ENCODE assay signal across 29 mouse cellular contexts in genomic region chr17:88350986-88351385, GRCm38 (mm10).
DNase-seq lines count a peak whose midpoint lies in the region; ATAC-seq and TF ChIP-seq lines count a peak whose summit lies in the region.
"Had no signal": no experiment of that assay in that cellular context is flagged by ENCODE, and none has a peak within 500 bp of the region (broad histone marks: within the 10 kb centered on the region; RNA-seq: fewer than 3 reads in every experiment).

No protein-coding gene starts in this region.

- no peak overlapping the region for H3K27ac ChIP-seq in midbrain, embryonic 11.5 days (ENCODE audit: low read depth, low read length)
- H3K27ac ChIP-seq in midbrain, embryonic 14.5 days (replicated peaks; ENCODE audit: low read depth, low read length): no peak overlapping the region
- H3K27ac ChIP-seq in stomach, postnatal 0 days (replicated peaks): no peak overlapping the region
- H3K27ac ChIP-seq: embryonic facial prominence, embryonic 10.5 days; embryonic facial prominence, embryonic 13.5 days; forebrain, embryonic 12.5 days; gastrocnemius, adult 2 months; heart, embryonic 13.5 days; hindbrain, embryonic 10.5 days; hindbrain, embryonic 14.5 days had no signal

- no peak for TF ChIP-seq CTCF in stomach, postnatal 0 days (IDR thresholded peaks at IDR 0.05; ENCODE audit: low read depth)

- intact Hi-C loops in heart, postnatal 25 days (cut with DNase I): no loop called here
- intact Hi-C loops in left cerebral cortex, postnatal 10 days (cut with DNase I): no loop called here

- H3K4me1 ChIP-seq in midbrain, embryonic 11.5 days (ENCODE audit: control insufficient read depth, insufficient read depth, low read length): no peaks in the 10 kb centered on the region
- no peaks in the 10 kb centered on the region for H3K4me1 ChIP-seq in midbrain, embryonic 14.5 days (ENCODE audit: control insufficient read depth, insufficient read depth, low read length)
- no peaks in the 10 kb centered on the region for H3K4me1 ChIP-seq in stomach, postnatal 0 days (replicated peaks; ENCODE audit: control insufficient read depth, insufficient read depth)
- H3K4me1 ChIP-seq: embryonic facial prominence, embryonic 10.5 days; embryonic facial prominence, embryonic 13.5 days; forebrain, embryonic 12.5 days; heart, embryonic 13.5 days had no signal

- no peaks in the 10 kb centered on the region for H3K27me3 ChIP-seq in midbrain, embryonic 11.5 days (ENCODE audit: control insufficient read depth, insufficient read depth, low read length)
- H3K27me3 ChIP-seq in midbrain, embryonic 14.5 days (ENCODE audit: control insufficient read depth, insufficient read depth, low read length): no peaks in the 10 kb centered on the region
- no peaks in the 10 kb centered on the region for H3K27me3 ChIP-seq in stomach, postnatal 0 days (ENCODE audit: control insufficient read depth, insufficient read depth, low read length)
- H3K27me3 ChIP-seq: embryonic facial prominence, embryonic 13.5 days; forebrain, embryonic 12.5 days; heart, embryonic 13.5 days had no signal

- H3K4me3 ChIP-seq in midbrain, embryonic 11.5 days (ENCODE audit: low read depth, low read length): no peak overlapping the region
- H3K4me3 ChIP-seq in midbrain, embryonic 14.5 days (replicated peaks; ENCODE audit: low read depth, low read length): no peak overlapping the region
- no peak overlapping the region for H3K4me3 ChIP-seq in stomach, postnatal 0 days (ENCODE audit: low read depth, low read length)
- H3K4me3 ChIP-seq: embryonic facial prominence, embryonic 10.5 days; embryonic facial prominence, embryonic 13.5 days; erythroblast, embryonic 14.5 days; forebrain, embryonic 12.5 days; gastrocnemius, adult 2 months; heart, embryonic 13.5 days; hindbrain, embryonic 10.5 days had no signal

- H3K36me3 ChIP-seq in midbrain, embryonic 11.5 days (ENCODE audit: control insufficient read depth, insufficient read depth, low read length): no peaks in the 10 kb centered on the region
- H3K36me3 ChIP-seq in midbrain, embryonic 14.5 days (ENCODE audit: control insufficient read depth, insufficient read depth, low read length): no peaks in the 10 kb centered on the region
- H3K36me3 ChIP-seq in stomach, postnatal 0 days (ENCODE audit: control insufficient read depth, insufficient read depth, low read length): no peaks in the 10 kb centered on the region
- H3K36me3 ChIP-seq: embryonic facial prominence, embryonic 10.5 days; embryonic facial prominence, embryonic 13.5 days; forebrain, embryonic 12.5 days; heart, embryonic 13.5 days; hindbrain, embryonic 10.5 days had no signal

- no peaks in the 10 kb centered on the region for H3K9me3 ChIP-seq in midbrain, embryonic 11.5 days (ENCODE audit: control insufficient read depth, low read length)
- H3K9me3 ChIP-seq in midbrain, embryonic 14.5 days (ENCODE audit: control insufficient read depth, low read length): no peaks in the 10 kb centered on the region
- H3K9me3 ChIP-seq in stomach, postnatal 0 days (ENCODE audit: control insufficient read depth, low read length): no peaks in the 10 kb centered on the region
- H3K9me3 ChIP-seq: embryonic facial prominence, embryonic 10.5 days; embryonic facial prominence, embryonic 13.5 days had no signal

- ATAC-seq in midbrain, embryonic 11.5 days (ENCODE audit: low FRiP score): no peak
- no peak for ATAC-seq in midbrain, embryonic 14.5 days (ENCODE audit: low FRiP score, low TSS enrichment)
- no peak for ATAC-seq in stomach, postnatal 0 days (ENCODE audit: low FRiP score, low TSS enrichment)
- ATAC-seq: CD4-positive, CD25-positive, alpha-beta regulatory T cell, adult 4 months; forebrain, postnatal 0 days; hindbrain, postnatal 0 days; inflammation-experienced regulatory T-cells, adult 6 months; intestine, embryonic 16.5 days had no signal

- H3K4me2 ChIP-seq in midbrain, embryonic 11.5 days: no peak overlapping the region
- no peak overlapping the region for H3K4me2 ChIP-seq in midbrain, embryonic 14.5 days (ENCODE audit: low read length)
- no peak overlapping the region for H3K4me2 ChIP-seq in stomach, postnatal 0 days (replicated peaks; ENCODE audit: low read depth)
- H3K4me2 ChIP-seq: embryonic facial prominence, embryonic 13.5 days; forebrain, embryonic 12.5 days; heart, embryonic 13.5 days; hindbrain, embryonic 14.5 days had no signal

- H3K9ac ChIP-seq in midbrain, embryonic 11.5 days (ENCODE audit: low read length): no peak overlapping the region
- H3K9ac ChIP-seq in midbrain, embryonic 14.5 days (replicated peaks; ENCODE audit: low read length): no peak overlapping the region
- no peak overlapping the region for H3K9ac ChIP-seq in stomach, postnatal 0 days (ENCODE audit: low read length)
- H3K9ac ChIP-seq: embryonic facial prominence, embryonic 13.5 days; forebrain, embryonic 12.5 days; forebrain, postnatal 0 days; heart, embryonic 13.5 days; hindbrain, embryonic 14.5 days had no signal

- WGBS in midbrain, embryonic 11.5 days: 83% methylated on average over 5 of the region's 5 CpGs
- 85% methylated on average over 5 of the region's 5 CpGs for WGBS in midbrain, embryonic 14.5 days
- 67% methylated on average over 5 of the region's 5 CpGs for WGBS in stomach, postnatal 0 days

- peak; percentile 32 to 45 for DNase-seq in cerebellum, postnatal 14 days
- no peak for DNase-seq in cerebellum, adult 9-10 months
- peak; percentile 48 for DNase-seq in heart, adult 11 months
- no peak for DNase-seq in heart, postnatal 25 days (ENCODE audit: low spot score)
- DNase-seq in midbrain, embryonic 11.5 days (ENCODE audit: low spot score, missing footprints): peak; percentile 49
- DNase-seq in midbrain, embryonic 14.5 days: no peak
- peak; percentile 4 for DNase-seq in stomach, postnatal 0 days (ENCODE audit: low spot score)
- no peak for DNase-seq in left cerebral cortex, postnatal 10 days (ENCODE audit: extremely low spot score in 1 of 2, low spot score in 2 of 2)
- DNase-seq: adrenal gland, adult 2 months; adrenal gland, postnatal 14 days; cerebellum, adult 9-11 months; embryo, embryonic 11 days; forebrain, postnatal 0 days; gastrocnemius, adult 2 months; gastrocnemius, postnatal 14 days; heart, adult 18-20 months; heart, postnatal 36 days; kidney, adult 18-20 months had no signal

- TF ChIP-seq EP300 in stomach, postnatal 0 days (optimal IDR thresholded peaks at IDR 0.05): no peak

Comparison
In these comparisons a context has a peak if more than half of its experiments do, and no peak if none do; other contexts are left out.
1. DNase-seq: peak in cerebellum, postnatal 14 days (2 of 2), heart, adult 11 months (single experiment), midbrain, embryonic 11.5 days (single experiment) and stomach, postnatal 0 days (single experiment); none in cerebellum, adult 9-10 months (single experiment), heart, postnatal 25 days (single experiment), midbrain, embryonic 14.5 days (single experiment) and left cerebral cortex, postnatal 10 days (0 of 2).